Mouse (Mus musculus): ENCODE measurements around the gene Kctd11. TPM values are rescaled to one million over a fixed set of nuclear protein-coding genes. Genes with fewer than 3 reads are reported as not detected.

The Kctd11 gene
- total RNA-seq (2023): 1 to 10 TPM; 8.4 to 8.8 TPM

GRCm38 (mm10) chr11:69880853-69881603 is at the start of gene Kctd11:
TSS of gene Kctd11 (minus strand) at chr11:69881406.

GRCm38 (mm10) chr11:69921114-69922011 is 40.2 kb upstream of the Kctd11 start, which contains the start of gene Eif5a:
TSS of gene Eif5a (minus strand) at chr11:69921958.

GRCm38 (mm10) chr11:69913554-69914371 is 32.6 kb upstream of the Kctd11 start, which contains the start of gene Gps2:
TSS of gene Gps2 (plus strand) at chr11:69913888.

GRCm38 (mm10) chr11:69900471-69901405 is 19.5 kb upstream of the Kctd11 start, which contains the start of the genes 2810408A11Rik and Neurl4:
TSS of gene 2810408A11Rik (minus strand) at chr11:69900987.
TSS of gene Neurl4 (plus strand) at chr11:69901072.

GRCm38 (mm10) chr11:69895291-69895690 is 14.1 kb upstream of the Kctd11 start, which contains the start of gene Acap1:
TSS of gene Acap1 (minus strand) at chr11:69895539.

GRCm38 (mm10) chr11:69877878-69878277 is 3.3 kb downstream of the Kctd11 start, which contains the start of gene Tmem95:
TSS of gene Tmem95 (minus strand) at chr11:69878018.

GRCm38 (mm10) chr11:69858113-69858998 is 22.9 kb downstream of the Kctd11 start, which contains the start of gene Tnk1:
TSS of gene Tnk1 (minus strand) at chr11:69858730.

GRCm38 (mm10) chr11:69846198-69846680 is 35.0 kb downstream of the Kctd11 start, which contains the start of gene Plscr3:
TSS of gene Plscr3 (plus strand) at chr11:69846376.

GRCm38 (mm10) chr11:69837952-69838713 is 43.1 kb downstream of the Kctd11 start, which contains the start of gene Tmem256:
TSS of gene Tmem256 (plus strand) at chr11:69838514.

GRCm38 (mm10) chr11:69837604-69837951 is 43.6 kb downstream of the Kctd11 start, which contains the start of gene Nlgn2:
TSS of gene Nlgn2 (minus strand) at chr11:69837784.

Other genes with a start within 250 kb of the Kctd11 start
- gene Fxr2, start 248.4 kb downstream of the Kctd11 start, total RNA-seq (2023): 10 to 100 TPM; 39.1 to 51.4 TPM
- gene Sox15, start 226.1 kb downstream of the Kctd11 start, total RNA-seq (2023): under 1 TPM in 1 of 2 experiments, not detected in 1; 0.62 TPM
- 10 to 100 TPM; 54.1 to 58.1 TPM for gene Mpdu1, start 218.8 kb downstream of the Kctd11 start, total RNA-seq (2023)
- 100 to 1,000 TPM; 111 to 170 TPM for gene Cd68, start 215.3 kb downstream of the Kctd11 start, total RNA-seq (2023)
- 100 to 1,000 TPM; 570 to 577 TPM for gene Eif4a1, start 209.0 kb downstream of the Kctd11 start, total RNA-seq (2023)
- 10 to 100 TPM; 66.6 to 83.8 TPM for gene Senp3, start 199.3 kb downstream of the Kctd11 start, total RNA-seq (2023)
- 10 to 100 TPM; 12.1 to 17.1 TPM for gene Tnfsf13, start 195.6 kb downstream of the Kctd11 start, total RNA-seq (2023)
- 10 to 100 TPM in 1 of 2 experiments, 1 to 10 TPM in 1; 6.9 to 12.4 TPM for gene Tnfsf12, start 185.6 kb downstream of the Kctd11 start, total RNA-seq (2023)
- 1 to 10 TPM; 4.5 to 7.2 TPM for gene Tnfsfm13, start 185.3 kb downstream of the Kctd11 start, total RNA-seq (2023)
- 10 to 100 TPM; 81.5 to 86.5 TPM for gene Polr2a, start 122.8 kb downstream of the Kctd11 start, total RNA-seq (2023)
- gene Slc35g3, start 119.4 kb downstream of the Kctd11 start, total RNA-seq (2023): not detected
- gene Zbtb4, start 115.5 kb downstream of the Kctd11 start, total RNA-seq (2023): 1 to 10 TPM; 2.8 to 2.9 TPM
- gene Chrnb1, start 85.5 kb downstream of the Kctd11 start, total RNA-seq (2023): 1 to 10 TPM in 1 of 2 experiments, under 1 TPM in 1; 0.86 to 1.8 TPM
- under 1 TPM in 1 of 2 experiments, not detected in 1; 0.11 TPM for gene Fgf11, start 79.5 kb downstream of the Kctd11 start, total RNA-seq (2023)
- not detected for gene Tmem102, start 75.8 kb downstream of the Kctd11 start, total RNA-seq (2023)
- not detected for gene Gm39566, start 66.1 kb downstream of the Kctd11 start, total RNA-seq (2023)
- gene Spem2, start 62.9 kb downstream of the Kctd11 start, total RNA-seq (2023): not detected
- gene Spem1, start 59.2 kb downstream of the Kctd11 start, total RNA-seq (2023): not detected
- gene Nlgn2, start 43.6 kb downstream of the Kctd11 start, total RNA-seq (2023): 1 to 10 TPM; 1.5 to 1.8 TPM
- gene Tmem256, start 42.9 kb downstream of the Kctd11 start, total RNA-seq (2023): 100 to 1,000 TPM in 1 of 2 experiments, 10 to 100 TPM in 1; 99.9 to 101 TPM
- 10 to 100 TPM; 34.4 to 38.0 TPM for gene Plscr3, start 35.0 kb downstream of the Kctd11 start, total RNA-seq (2023)
- not detected for gene Tnk1, start 22.7 kb downstream of the Kctd11 start, total RNA-seq (2023)
- gene Tmem95, start 3.4 kb downstream of the Kctd11 start, total RNA-seq (2023): not detected
- 100 to 1,000 TPM; 261 to 285 TPM for gene Acap1, start 14.1 kb upstream of the Kctd11 start, total RNA-seq (2023)
- gene 2810408A11Rik, start 19.6 kb upstream of the Kctd11 start, total RNA-seq (2023): 1 to 10 TPM in 1 of 2 experiments, under 1 TPM in 1; 0.95 to 1.9 TPM
- gene Neurl4, start 19.7 kb upstream of the Kctd11 start, total RNA-seq (2023): 10 to 100 TPM; 17.9 to 18.5 TPM
- gene Gps2, start 32.5 kb upstream of the Kctd11 start, total RNA-seq (2023): 10 to 100 TPM; 75.4 to 79.7 TPM
- gene Eif5a, start 40.6 kb upstream of the Kctd11 start, total RNA-seq (2023): 100 to 1,000 TPM; 498 to 503 TPM
- not detected for gene Ybx2, start 54.4 kb upstream of the Kctd11 start, total RNA-seq (2023)
- under 1 TPM; 0.55 to 0.60 TPM for gene Slc2a4, start 66.8 kb upstream of the Kctd11 start, total RNA-seq (2023)
- not detected for gene Cldn7, start 83.4 kb upstream of the Kctd11 start, total RNA-seq (2023)
- 10 to 100 TPM; 65.2 to 68.4 TPM for gene Ctdnep1, start 99.8 kb upstream of the Kctd11 start, total RNA-seq (2023)
- gene Elp5, start 101.1 kb upstream of the Kctd11 start, total RNA-seq (2023): 10 to 100 TPM; 25.3 to 27.8 TPM
- 100 to 1,000 TPM; 537 TPM for gene Gabarap, start 109.7 kb upstream of the Kctd11 start, total RNA-seq (2023)
- 10 to 100 TPM; 43.3 to 47.1 TPM for gene Phf23, start 114.4 kb upstream of the Kctd11 start, total RNA-seq (2023)
- 10 to 100 TPM; 17.5 to 21.4 TPM for gene Dvl2, start 119.2 kb upstream of the Kctd11 start, total RNA-seq (2023)
- 10 to 100 TPM; 34.6 to 40.2 TPM for gene Acadvl, start 134.0 kb upstream of the Kctd11 start, total RNA-seq (2023)
- 1 to 10 TPM; 5.7 to 6.7 TPM for gene Dlg4, start 135.5 kb upstream of the Kctd11 start, total RNA-seq (2023)
- not detected for gene Asgr1, start 172.7 kb upstream of the Kctd11 start, total RNA-seq (2023)
- under 1 TPM in 1 of 2 experiments, not detected in 1; 0.42 TPM for gene Asgr2, start 211.2 kb upstream of the Kctd11 start, total RNA-seq (2023)
- gene Mgl2, start 248.9 kb upstream of the Kctd11 start, total RNA-seq (2023): 10 to 100 TPM; 11.4 to 12.2 TPM